Mouse (Mus musculus) kidney, adult 18-20 months (tissue): ENCODE results near the gene Olfr231.

Source experiments
- DNase-seq: peaks from one replicate; pipeline ENCODE4 v3.0.0; 2021

The Olfr231 gene

GRCm38 (mm10) chr1:174121062-174121461 lies at the start of gene Olfr231:
Gene Olfr231, minus strand, starts transcription at chr1:174121162.
- DNase-seq: no peak

DNA sequence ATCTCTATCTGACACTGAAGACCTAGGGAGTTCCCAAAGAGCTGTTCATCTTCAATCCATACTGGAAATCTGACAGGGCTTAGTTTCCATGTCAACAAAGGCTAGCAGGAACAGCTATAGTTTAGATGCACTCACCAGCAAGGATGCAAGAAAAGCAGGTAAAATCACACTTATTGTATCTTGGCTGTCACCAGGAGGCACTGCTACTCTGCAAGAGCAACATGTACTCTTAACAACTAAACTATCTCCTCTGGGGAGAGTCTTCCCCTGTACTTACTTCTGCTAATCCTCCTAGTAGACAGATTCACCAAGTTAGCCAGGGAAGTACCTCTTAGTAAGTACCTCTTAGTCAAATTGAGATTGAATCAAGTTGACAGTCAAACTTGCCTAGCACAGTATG lies 48.1 kb upstream of the Olfr231 start:
- no peak for DNase-seq

GRCm38 (mm10) chr1:174159095-174159494 lies 38.1 kb upstream of the Olfr231 start:
- no peak for DNase-seq

DNA sequence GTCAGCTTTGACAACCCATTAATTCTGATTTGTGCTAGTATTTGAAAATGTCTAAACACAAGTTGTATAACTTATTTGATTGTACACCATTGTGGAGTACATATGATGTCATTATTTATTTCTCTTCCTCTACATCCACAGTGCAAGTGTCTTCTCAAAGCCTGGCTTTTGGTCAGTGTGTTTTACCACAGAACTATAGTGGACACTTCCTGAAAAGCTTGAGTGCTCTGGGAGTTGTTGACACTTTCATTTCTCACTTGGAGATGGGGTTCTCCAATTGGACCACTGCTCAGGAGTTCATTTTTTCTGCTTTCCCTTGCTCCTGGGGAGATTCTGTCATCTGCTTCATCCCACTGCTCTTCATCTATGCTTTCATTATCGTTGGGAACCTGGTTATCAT lies 37.5 kb upstream of the Olfr231 start:
- DNase-seq: no peak

DNA sequence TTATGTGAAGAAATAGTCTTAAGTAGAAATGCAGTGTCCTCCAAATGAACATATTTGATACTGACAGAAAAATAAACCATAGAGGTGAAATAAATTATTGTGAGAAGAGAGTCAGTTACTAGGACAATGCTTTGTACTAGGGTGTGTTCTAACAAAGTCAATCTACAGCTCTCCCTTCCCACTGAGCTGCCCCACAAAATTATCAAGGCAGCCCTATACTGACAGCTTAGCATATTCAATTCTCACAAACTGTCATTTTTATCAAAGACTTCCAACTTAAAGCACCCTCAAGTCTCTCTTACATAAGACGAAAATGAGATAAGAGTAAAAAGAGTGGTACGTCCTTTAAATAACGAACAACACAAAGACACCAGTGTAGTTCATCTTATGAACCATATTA lies 36.7 kb upstream of the Olfr231 start:
- no peak for DNase-seq

GRCm38 (mm10) chr1:174155333-174155732 lies 34.4 kb upstream of the Olfr231 start, which contains the start of gene Olfr420:
Gene Olfr420, plus strand, starts transcription at chr1:174155633.
- no peak for DNase-seq

- no peak for DNase-seq
These were observed 28.3 kb upstream of the Olfr231 start for GRCm38 (mm10) chr1:174149289-174149688.

- no peak for DNase-seq
These were observed 25.7 kb upstream of the Olfr231 start for GRCm38 (mm10) chr1:174146696-174147095.

- DNase-seq: no peak
These were observed 20.4 kb upstream of the Olfr231 start for GRCm38 (mm10) chr1:174141384-174141783.

DNA sequence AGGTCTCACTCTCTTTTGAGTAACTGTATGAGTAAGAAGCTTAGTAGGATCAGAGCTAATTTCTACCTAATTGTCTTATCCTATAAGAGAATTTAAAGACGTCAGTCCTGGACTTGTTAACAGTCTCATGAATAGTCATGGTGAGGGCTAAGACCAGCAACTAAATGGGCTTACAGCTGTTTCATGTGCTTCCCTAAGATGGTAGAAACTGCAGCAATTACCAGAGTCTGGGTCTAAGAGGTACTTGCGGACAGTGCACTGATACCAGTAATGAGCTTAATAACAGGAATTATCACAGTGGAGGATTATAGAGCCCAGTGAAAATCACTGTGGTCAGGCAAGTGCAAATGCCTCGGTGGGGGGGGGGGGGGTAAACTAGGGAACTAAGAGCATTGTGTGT lies 11.0 kb upstream of the Olfr231 start:
- DNase-seq: no peak

DNA sequence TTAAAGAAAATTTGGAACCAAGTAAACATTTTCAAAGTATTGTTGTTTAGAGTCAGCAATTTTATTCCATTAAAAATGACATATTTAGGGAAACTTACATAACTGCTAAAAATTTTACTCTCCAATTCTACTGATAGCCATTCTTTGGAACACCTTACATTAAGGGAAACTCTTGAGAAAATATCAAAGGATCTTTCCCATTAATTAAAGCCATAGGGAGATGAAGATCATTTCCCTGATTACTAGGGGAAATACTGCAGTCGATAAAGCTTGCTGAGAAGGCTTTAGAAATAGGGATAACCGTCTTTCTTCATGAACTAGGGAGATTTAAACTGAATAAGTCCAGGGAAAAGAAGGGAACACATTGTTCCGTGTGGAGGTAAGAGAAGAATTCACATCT lies 10.3 kb upstream of the Olfr231 start, which contains the start of gene Olfr424:
Gene Olfr424 (plus strand): TSS at position 301 of the 400 bp plus-strand sequence.
- DNase-seq: no peak

DNA sequence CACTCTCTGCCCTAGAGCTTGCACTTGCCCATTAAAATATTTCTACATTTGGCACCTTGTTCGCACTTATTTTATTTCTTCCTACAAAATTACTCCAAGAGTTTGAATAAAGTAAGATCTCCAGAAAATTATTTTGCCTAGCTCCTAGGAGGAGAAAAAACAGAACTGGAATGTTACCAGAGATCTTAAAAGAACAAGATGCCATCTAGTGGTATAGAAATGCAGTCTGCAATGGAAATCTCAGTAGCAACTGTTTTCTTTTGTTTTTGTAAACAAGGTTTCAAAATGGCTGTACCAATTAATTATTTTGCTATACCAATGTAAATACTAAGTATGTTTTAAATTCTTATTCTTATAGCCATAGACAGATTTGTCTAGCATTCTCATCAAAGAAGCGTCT lies 17.2 kb downstream of the Olfr231 start:
- no peak for DNase-seq

- no peak for DNase-seq
These were observed 24.4 kb downstream of the Olfr231 start, which contains the start of gene Olfr427 for GRCm38 (mm10) chr1:174096591-174096990. Gene Olfr427, plus strand, starts transcription at chr1:174096891.

GRCm38 (mm10) chr1:174084031-174084430 lies 36.9 kb downstream of the Olfr231 start, which contains the start of gene Olfr429:
Gene Olfr429, plus strand, starts transcription at chr1:174084331.
- DNase-seq: no peak

DNA sequence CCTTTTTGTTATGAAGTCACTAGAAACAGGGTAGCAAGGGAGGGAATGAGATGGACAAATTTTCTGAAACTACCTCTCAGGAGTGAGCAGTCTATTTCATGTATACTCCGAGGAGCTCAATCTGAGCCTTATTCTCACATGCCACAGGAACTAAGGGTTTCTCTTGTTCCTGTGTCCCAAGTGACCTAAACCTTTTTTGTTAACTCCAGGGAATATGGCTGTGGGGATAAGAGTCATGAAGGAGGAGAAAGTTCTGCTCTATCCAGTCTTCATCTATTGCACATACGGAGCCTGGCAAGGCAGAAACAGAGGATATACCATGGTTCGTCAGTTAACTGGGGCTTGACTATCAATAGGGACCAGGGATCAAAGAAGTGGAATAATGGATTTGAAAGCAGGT lies 54.7 kb downstream of the Olfr231 start, which contains the start of gene Olfr430:
Gene Olfr430 (plus strand): TSS at position 301 of the 400 bp plus-strand sequence.
- no peak for DNase-seq
